Comparison of ENCODE assay signal across 12 mouse cellular contexts in the genomic region with DNA sequence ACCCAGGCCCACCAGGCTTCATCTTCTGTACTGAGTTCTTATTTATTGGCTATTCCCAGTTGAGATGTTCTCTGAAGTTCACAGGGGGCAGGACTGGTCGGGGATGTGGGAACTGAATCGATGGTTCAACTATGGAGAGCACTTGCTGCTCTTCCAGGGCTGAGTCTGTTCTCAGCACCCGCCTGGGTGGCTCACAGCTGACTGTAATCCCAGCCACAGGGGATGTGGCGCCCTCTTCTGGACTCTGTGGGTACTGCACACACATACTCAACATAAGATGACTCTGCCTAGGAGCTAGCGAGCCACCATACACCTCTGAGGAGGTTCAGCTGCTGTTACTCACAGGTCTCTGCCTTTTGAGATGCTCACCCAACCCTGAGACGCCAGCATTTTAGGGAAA.
DNase-seq lines count a peak whose midpoint lies in the region; ATAC-seq and TF ChIP-seq lines count a peak whose summit lies in the region.
"Had no signal": no experiment of that assay in that cellular context is flagged by ENCODE, and none has a peak within 500 bp of the region (broad histone marks: within the 10 kb centered on the region; RNA-seq: fewer than 3 reads in every experiment).

No protein-coding gene starts in this region.

- DNase-seq in heart, postnatal 10 days: no peak
- DNase-seq in lung, postnatal 36 days: peak; percentile 24
- DNase-seq in lung, postnatal 25 days (ENCODE audit: low spot score): no peak
- DNase-seq in thymus, postnatal 25 days: peak; percentile 22
- no peak for DNase-seq in right cerebral cortex, postnatal 25 days
- no peak for DNase-seq in heart, postnatal 25 days (ENCODE audit: low spot score)
- DNase-seq: gastrocnemius, postnatal 25 days; kidney, adult 18-20 months had no signal

- H3K4me1 ChIP-seq in heart, embryonic 12.5 days (replicated peaks): no peaks in the 10 kb centered on the region
- H3K4me1 ChIP-seq in bone marrow macrophage, adult 2 months (ENCODE audit: control insufficient read depth, insufficient read depth, low read length): no peaks in the 10 kb centered on the region

- peak; percentile 36 for TF ChIP-seq CTCF in bone marrow macrophage, adult 2 months (IDR thresholded peaks at IDR 0.05; ENCODE audit: low read depth, low read length)

- H3K4me2 ChIP-seq in heart, embryonic 12.5 days: no peak overlapping the region
- H3K4me2 ChIP-seq: limb, embryonic 15.5 days had no signal

- H3K9ac ChIP-seq in heart, embryonic 12.5 days: no peak overlapping the region
- H3K9ac ChIP-seq: limb, embryonic 15.5 days had no signal

- intact Hi-C loops in heart, postnatal 10 days (cut with DNase I): no loop called here
- intact Hi-C loops in heart, postnatal 25 days (cut with DNase I): no loop called here

- no peak for TF ChIP-seq POLR2A in bone marrow macrophage, adult 2 months (IDR thresholded peaks at IDR 0.05; ENCODE audit: borderline replicate concordance, low read depth, low read length)

- 0 out of 2 replicates have a peak, but pooled peaks have one; percentile 2 for ATAC-seq in heart, embryonic 12.5 days (ENCODE audit: insufficient number of reproducible peaks, low FRiP score)
- ATAC-seq: activated CD4-positive, CD25-positive, alpha-beta regulatory T cell, adult 4 months had no signal

- H3K36me3 ChIP-seq in heart, embryonic 12.5 days: no peaks in the 10 kb centered on the region
- H3K36me3 ChIP-seq: limb, embryonic 15.5 days had no signal

- 76% methylated on average over 6 of the region's 6 CpGs for WGBS in heart, embryonic 12.5 days

- H3K27ac ChIP-seq in heart, embryonic 12.5 days (ENCODE audit: poor library complexity, severe bottlenecking): no peak overlapping the region
- H3K27ac ChIP-seq in bone marrow macrophage, adult 2 months (ENCODE audit: insufficient read depth, low read depth, low read length): no peak overlapping the region
- H3K27ac ChIP-seq: limb, embryonic 15.5 days had no signal

- 0 out of 2 replicates have a peak, but pooled peaks cover 5% of the 10 kb centered on the region for H3K27me3 ChIP-seq in heart, embryonic 12.5 days (replicated peaks)
- H3K27me3 ChIP-seq: limb, embryonic 15.5 days had no signal

- no peak overlapping the region for H3K4me3 ChIP-seq in heart, embryonic 12.5 days
- H3K4me3 ChIP-seq in bone marrow macrophage, adult 2 months (ENCODE audit: insufficient read depth, low read length): no peak overlapping the region
- H3K4me3 ChIP-seq: limb, embryonic 15.5 days had no signal

- H3K9me3 ChIP-seq in heart, embryonic 12.5 days (replicated peaks): no peaks in the 10 kb centered on the region; the same call in 1 of the 2 replicates
- H3K9me3 ChIP-seq: limb, embryonic 15.5 days had no signal

Comparison
In these comparisons a context has a peak if more than half of its experiments do, and no peak if none do; other contexts are left out.
1. DNase-seq: peak in lung, postnatal 36 days (single experiment) and thymus, postnatal 25 days (single experiment); none in heart, postnatal 10 days (0 of 2), lung, postnatal 25 days (single experiment), right cerebral cortex, postnatal 25 days (single experiment) and heart, postnatal 25 days (single experiment).